Mouse (Mus musculus): Measurements from ENCODE around the gene Babam1. TPM values are rescaled to one million over a fixed set of nuclear protein-coding genes. Genes with fewer than 3 reads are reported as not detected.
A peak's percentile ranks its signal among the peaks of the same experiment; 100 is the strongest.

Babam1 gene
- total RNA-seq, 2 experiments from 2014 or later: 69.4 to 70.7 TPM

GRCm38 (mm10) chr8:71381421-71381970, 15.2 kb upstream of the Babam1 start, which contains the start of gene Nr2f6:
Nr2f6 (minus strand) TSS chr8:71381960.
- DNase-seq: peak; percentile 83

- peak; percentile 92 for DNase-seq
These were observed 14.4 kb upstream of the Babam1 start for GRCm38 (mm10) chr8:71381971-71382961.

- no peak for DNase-seq
These were observed 13.3 kb upstream of the Babam1 start for GRCm38 (mm10) chr8:71383396-71383795.

- DNase-seq: no peak
These were observed 12.8 kb upstream of the Babam1 start for GRCm38 (mm10) chr8:71383860-71384259.

DNA sequence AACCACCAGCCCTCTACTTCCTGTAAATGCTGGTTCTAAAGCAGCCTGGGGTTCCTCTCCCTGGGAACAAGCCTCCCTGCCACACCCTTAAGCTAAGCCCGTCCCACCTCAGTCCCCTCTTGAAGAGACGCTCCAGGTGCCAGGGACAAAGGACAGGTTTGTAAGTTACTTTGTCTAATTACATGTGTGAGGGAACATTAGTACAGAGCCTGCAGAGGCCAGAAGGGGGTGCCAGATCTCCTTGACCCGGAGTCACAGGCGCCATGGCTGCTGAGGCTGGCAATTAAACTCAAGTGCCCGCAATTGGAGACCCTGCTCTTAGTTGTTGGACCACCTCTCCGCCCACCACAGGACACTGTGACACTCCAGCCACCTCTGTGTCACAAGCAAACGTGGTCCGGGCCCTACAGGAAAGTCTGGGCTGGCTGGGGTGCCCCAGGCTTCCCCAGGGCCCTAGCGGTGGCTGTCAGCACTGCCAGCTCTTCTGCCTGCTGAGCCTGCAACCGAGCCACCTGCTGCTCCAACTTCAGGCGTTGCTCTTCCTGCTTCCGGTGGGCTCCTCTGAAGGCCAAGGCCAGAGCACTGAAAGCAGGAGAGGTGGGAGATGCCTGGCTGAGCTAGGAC, 11.3 kb upstream of the Babam1 start:
- DNase-seq: no peak

DNA sequence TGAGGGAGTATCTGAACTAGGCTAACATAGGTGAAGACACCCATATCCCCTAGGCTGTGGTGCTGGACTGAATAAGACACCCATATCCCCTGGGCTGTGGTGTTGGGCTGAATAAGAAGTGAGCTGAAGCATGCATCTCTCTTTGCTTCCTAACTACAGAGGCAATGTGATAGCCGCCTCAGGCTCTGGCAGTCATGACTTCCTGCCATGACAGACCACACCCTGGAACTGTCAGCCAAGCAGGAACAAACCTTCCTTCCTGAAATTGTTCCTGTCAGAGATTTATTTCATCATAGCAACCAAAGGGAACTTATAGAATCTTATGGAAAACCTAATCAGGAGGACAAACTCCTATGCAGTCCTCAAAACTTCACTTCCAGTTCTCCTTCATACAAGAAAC, 8.4 kb upstream of the Babam1 start:
- DNase-seq: no peak

- DNase-seq: no peak
These were observed 5.0 kb upstream of the Babam1 start for GRCm38 (mm10) chr8:71391696-71392095.

DNA sequence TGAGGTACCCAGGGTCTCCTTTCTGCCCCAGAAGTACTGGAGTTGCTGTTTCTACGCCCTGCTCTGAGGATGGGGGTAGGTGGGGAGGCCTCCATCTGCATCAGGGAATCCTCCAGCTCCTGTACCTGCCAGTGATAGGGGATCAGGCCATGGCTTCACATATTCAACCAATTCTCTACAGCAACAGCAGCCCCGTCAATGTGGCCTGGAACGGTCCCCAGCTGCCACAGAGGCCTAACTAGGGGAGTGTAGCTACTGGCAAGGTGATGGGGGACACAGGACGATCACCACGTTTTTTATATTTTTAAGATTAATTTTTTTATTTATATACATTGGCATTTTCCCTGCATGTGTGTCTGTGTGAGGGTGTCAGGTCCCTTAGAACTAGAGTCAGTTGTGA, 4.3 kb upstream of the Babam1 start:
- DNase-seq: no peak

DNA sequence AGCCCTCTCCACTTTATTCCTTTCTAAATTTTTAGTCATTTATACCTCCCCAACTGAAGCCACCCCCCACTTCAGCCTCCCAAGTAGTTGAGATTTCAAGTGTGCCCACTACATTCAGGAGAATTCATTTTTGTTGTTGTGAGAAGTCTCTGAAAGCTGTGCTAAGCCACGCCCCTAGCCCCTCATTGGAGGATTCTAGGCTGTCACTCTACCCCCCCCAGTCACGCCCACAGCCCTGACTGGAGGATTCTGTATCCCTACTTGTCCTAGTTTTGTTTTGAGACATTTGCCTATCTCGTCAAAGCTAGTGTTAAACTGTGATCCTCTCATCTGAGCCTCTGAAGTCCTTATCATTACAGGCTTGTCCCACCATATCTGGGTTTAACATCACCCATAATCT, 3.8 kb upstream of the Babam1 start:
- no peak for DNase-seq

DNA sequence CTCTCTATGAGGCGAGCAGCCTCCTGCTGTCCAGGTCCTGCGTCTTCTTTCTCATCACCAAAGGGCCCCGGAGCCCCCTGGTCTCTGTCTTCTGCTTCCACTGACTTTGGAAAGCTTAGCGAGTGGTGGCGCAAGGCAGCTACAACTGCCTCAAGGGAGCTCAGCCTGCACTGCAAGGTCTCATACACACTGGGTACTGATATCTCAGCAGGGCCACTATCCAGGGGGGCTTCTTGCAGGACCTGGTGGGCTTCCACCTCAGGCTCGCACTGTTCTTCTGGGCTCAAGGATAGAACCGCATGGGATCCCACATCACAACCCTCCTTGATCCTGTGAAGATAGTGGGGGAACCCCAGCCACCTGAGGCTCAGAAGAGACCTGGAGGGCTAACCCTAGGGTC, 2.2 kb upstream of the Babam1 start:
- DNase-seq: peak; percentile 4

GRCm38 (mm10) chr8:71395071-71395470, 1.6 kb upstream of the Babam1 start:
- DNase-seq: peak; percentile 5

GRCm38 (mm10) chr8:71395629-71396028, 1.0 kb upstream of the Babam1 start, which contains the start of gene Ushbp1:
Ushbp1 (minus strand) TSS chr8:71395802.
- DNase-seq: peak; percentile 56

DNA sequence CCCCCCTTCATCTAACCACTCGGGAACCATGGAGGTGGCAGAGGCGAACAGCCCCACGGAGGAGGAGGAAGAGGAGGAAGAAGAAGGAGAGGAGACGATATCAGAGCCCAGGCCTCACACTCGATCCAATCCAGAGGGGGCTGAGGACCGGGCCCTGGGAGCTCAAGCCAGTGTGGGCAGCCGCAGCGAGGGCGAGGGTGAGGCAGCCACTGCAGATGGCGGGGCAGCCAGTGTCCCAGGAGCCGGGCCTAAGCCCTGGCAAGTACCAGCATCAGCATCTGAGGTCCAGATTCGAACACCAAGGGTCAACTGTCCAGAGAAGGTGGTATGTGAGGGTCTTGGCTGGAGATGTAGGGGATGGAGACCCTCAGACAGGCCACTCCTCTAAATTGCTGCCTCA, 1.0 kb downstream of the Babam1 start:
- DNase-seq: peak; percentile 15

- no peak for DNase-seq
These were observed 4.2 kb downstream of the Babam1 start for GRCm38 (mm10) chr8:71400826-71401225.

GRCm38 (mm10) chr8:71401454-71401853, 4.8 kb downstream of the Babam1 start:
- no peak for DNase-seq

GRCm38 (mm10) chr8:71402446-71402964, 5.8 kb downstream of the Babam1 start:
- DNase-seq: no peak

DNA sequence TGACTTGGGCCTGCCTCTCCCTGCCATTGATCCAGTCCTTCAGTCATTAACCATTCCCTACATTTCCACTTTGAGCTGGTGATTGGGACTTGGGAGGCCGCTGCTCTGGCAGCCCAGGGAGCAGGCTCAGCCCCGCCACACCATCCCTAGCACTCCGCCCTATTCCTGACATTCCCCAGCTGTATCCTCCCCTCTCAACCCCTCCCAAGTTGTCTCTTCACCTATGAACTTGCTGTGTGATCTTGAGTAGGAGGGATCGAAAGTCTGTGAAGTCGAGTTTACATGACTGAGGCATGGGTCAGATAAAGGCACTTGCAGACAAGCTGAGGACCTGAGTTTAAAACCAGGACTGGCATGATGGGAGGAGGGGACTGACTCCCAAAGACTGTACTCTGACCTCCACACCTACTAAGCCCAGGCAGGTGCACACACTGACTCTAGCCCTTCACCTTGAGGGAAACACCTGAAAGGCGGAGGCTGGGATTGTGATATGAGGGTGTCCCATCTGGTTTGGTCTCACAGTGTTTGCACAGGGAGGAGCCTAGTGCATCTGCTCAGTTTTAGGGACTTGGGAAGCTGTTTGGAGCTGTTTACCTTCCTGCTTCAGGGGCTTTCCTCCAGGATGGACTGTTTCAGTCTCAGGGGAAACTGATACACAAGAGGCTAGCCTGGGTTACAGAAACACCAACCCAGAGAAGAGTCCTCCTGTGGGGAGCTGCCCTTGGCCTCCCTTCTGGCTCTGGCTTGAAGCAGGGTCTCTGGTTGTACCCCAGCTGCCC, 6.6 kb downstream of the Babam1 start:
- no peak for DNase-seq

GRCm38 (mm10) chr8:71404011-71404410, 7.3 kb downstream of the Babam1 start:
- DNase-seq: no peak

- no peak for DNase-seq
These were observed 8.3 kb downstream of the Babam1 start for GRCm38 (mm10) chr8:71404951-71405351.

- DNase-seq: peak; percentile 99
These were observed 8.9 kb downstream of the Babam1 start, which contains the start of gene Ankle1 for GRCm38 (mm10) chr8:71405401-71406098. Ankle1 (plus strand) TSS chr8:71406010.

All from heart, postnatal 4 days (tissue).